Mouse (Mus musculus): ENCODE measurements at regions not wholly inside any gene's neighbourhood (a gene's known extent, or its start where the extent isn't known, plus 50 kb on each side); places are given as distances from the start of the nearest gene placed in this dataset.

- no peak for DNase-seq (ENCODE audit: low read depth)
Observed at GRCm38 (mm10) chr2:103893159-103893740, 64.5 kb upstream of the Lmo2 start.

GRCm38 (mm10) chr2:103893805-103894204 lies 64.0 kb upstream of the Lmo2 start:
- DNase-seq (ENCODE audit: low read depth) = no peak

- no peak for DNase-seq (ENCODE audit: low read depth)
Observed at GRCm38 (mm10) chr2:103894981-103895676, 62.7 kb upstream of the Lmo2 start.

- no peak for DNase-seq (ENCODE audit: low read depth)
Observed at GRCm38 (mm10) chr2:103896160-103896559, 61.6 kb upstream of the Lmo2 start.

GRCm38 (mm10) chr2:103896814-103897213 lies 61.0 kb upstream of the Lmo2 start:
- DNase-seq (ENCODE audit: low read depth) = no peak

GRCm38 (mm10) chr2:103899713-103900112 lies 58.1 kb upstream of the Lmo2 start:
- DNase-seq (ENCODE audit: low read depth) = no peak

- DNase-seq (ENCODE audit: low read depth) = no peak
Observed at GRCm38 (mm10) chr2:103900384-103900783, 57.4 kb upstream of the Lmo2 start.

GRCm38 (mm10) chr2:103901457-103901856 lies 56.3 kb upstream of the Lmo2 start:
- peak; percentile 1 for DNase-seq (ENCODE audit: low read depth)

- DNase-seq (ENCODE audit: low read depth) = no peak
Observed at GRCm38 (mm10) chr2:103902777-103903176, 55.0 kb upstream of the Lmo2 start.

GRCm38 (mm10) chr2:103905681-103906080 lies 52.1 kb upstream of the Lmo2 start:
- DNase-seq (ENCODE audit: low read depth) = no peak

GRCm38 (mm10) chr2:103906581-103907184 lies 51.1 kb upstream of the Lmo2 start:
- DNase-seq (ENCODE audit: low read depth) = no peak
